ENCODE assay signal across 1 mouse cellular context in genomic region chr4:133217641-133218040, GRCm38 (mm10).
TF ChIP-seq lines count a peak whose summit lies in the region.

No protein-coding gene starts in this region.

TF ChIP-seq in CH12.LX, 34 proteins besides CTCF, POLR2A, EP300 and RAD21:
- TF ChIP-seq ZNF384 (IDR thresholded peaks at IDR 0.05; ENCODE audit: low read depth, low read length) (peak; percentile 92), TCF12 (IDR thresholded peaks at IDR 0.05; ENCODE audit: low read depth, low read length) (no peak), NELFE (IDR thresholded peaks at IDR 0.05; ENCODE audit: low read depth, low read length) (no peak), PAX5 (IDR thresholded peaks at IDR 0.05; ENCODE audit: low read length) (no peak), ZMIZ1 (IDR thresholded peaks at IDR 0.05; ENCODE audit: low read depth, low read length) (no peak), ZC3H11A (IDR thresholded peaks at IDR 0.05; ENCODE audit: low read depth, low read length) (no peak), MEF2A (IDR thresholded peaks at IDR 0.05; ENCODE audit: borderline replicate concordance, low read depth, low read length) (no peak), SMC3 (IDR thresholded peaks at IDR 0.05; ENCODE audit: low read depth, low read length) (peak; percentile 88), E2F4 (IDR thresholded peaks at IDR 0.05; ENCODE audit: insufficient replicate concordance, low read depth, low read length) (no peak), USF1 (IDR thresholded peaks at IDR 0.05; ENCODE audit: low read depth, low read length) (no peak), SIN3A (IDR thresholded peaks at IDR 0.05; ENCODE audit: low read length) (no peak), MAZ (IDR thresholded peaks at IDR 0.05; ENCODE audit: low read depth, low read length) (no peak), CHD2 (IDR thresholded peaks at IDR 0.05; ENCODE audit: low read length) (no peak)
